Mouse (Mus musculus): ENCODE results near the gene Rfx7. TPM values are rescaled to one million over a fixed set of nuclear protein-coding genes. Genes with fewer than 3 reads are reported as not detected.
A peak's percentile ranks its signal among the peaks of the same experiment; 100 is the strongest.
"Not testable (repeated sequence)": the region's sequence is repeated elsewhere in the genome, so short reads cannot be mapped to it uniquely, and the experiment has no call there.

Rfx7 gene
- polyA plus RNA-seq, 1 experiment from 2014 or later = 4.0 TPM

GRCm38 (mm10) chr9:72639843-72640621 is 108.0 kb downstream of the Rfx7 start:
- ATAC-seq (peak; percentile 92), DNase-seq (ENCODE audit: low spot score) (peak; percentile 98)
- peaks cover 13% of the 10 kb centered on the region; the same call in 1 of the 2 replicates for H3K4me1 ChIP-seq (ENCODE audit: insufficient read depth, low read depth, low read length)
- H3K4me3 ChIP-seq (ENCODE audit: low read depth, low read length) = peak overlapping the region; percentile 8; the same call in 1 of the 2 replicates
- peak overlapping the region; percentile 97 for H3K27ac ChIP-seq (ENCODE audit: low read length)
- TF ChIP-seq EP300 (IDR thresholded peaks at IDR 0.05) = peak; percentile 84
- no peak for TF ChIP-seq CTCF (IDR thresholded peaks at IDR 0.05)
- under 1% methylated on average over 27 of the region's 27 CpGs for WGBS
- H3K9ac ChIP-seq (replicated peaks; ENCODE audit: low read depth) = peak overlapping the region; percentile 34; the same call in 1 of the 2 replicates
- H3K9me3 ChIP-seq (ENCODE audit: low read length) = no peaks in the 10 kb centered on the region
- H3K36me3 ChIP-seq (ENCODE audit: insufficient read depth, low read length) = no peaks in the 10 kb centered on the region
- peak overlapping the region; percentile 43 for H3K4me2 ChIP-seq (replicated peaks; ENCODE audit: low read depth, low read length)
- no peaks in the 10 kb centered on the region for H3K27me3 ChIP-seq (replicated peaks; ENCODE audit: insufficient read depth, low read length)

- Histone ChIP-seq H3K9ac (replicated peaks; ENCODE audit: low read depth) (peak overlapping the region; percentile 34; the same call in 1 of the 2 replicates), H3K27me3 (replicated peaks; ENCODE audit: insufficient read depth, low read length) (no peaks in the 10 kb centered on the region), H3K9me3 (ENCODE audit: low read length) (no peaks in the 10 kb centered on the region), H3K4me3 (ENCODE audit: low read depth, low read length) (no peak overlapping the region), H3K4me2 (replicated peaks; ENCODE audit: low read depth, low read length) (peak overlapping the region; percentile 43), H3K4me1 (ENCODE audit: insufficient read depth, low read depth, low read length) (peaks cover 13% of the 10 kb centered on the region; the same call in 1 of the 2 replicates), H3K27ac (ENCODE audit: low read length) (peak overlapping the region; percentile 97), H3K36me3 (ENCODE audit: insufficient read depth, low read length) (no peaks in the 10 kb centered on the region)
- WGBS = 14% methylated on average over 7 of the region's 7 CpGs
- no peak for ATAC-seq
- no peak for DNase-seq (ENCODE audit: low spot score)
- TF ChIP-seq EP300 (IDR thresholded peaks at IDR 0.05) (no peak), CTCF (IDR thresholded peaks at IDR 0.05) (no peak)
These were observed 108.6 kb downstream of the Rfx7 start for GRCm38 (mm10) chr9:72640642-72641041.

GRCm38 (mm10) chr9:72641093-72641680 is 109.1 kb downstream of the Rfx7 start:
- Histone ChIP-seq H3K4me3 (ENCODE audit: low read depth, low read length) (no peak overlapping the region), H3K36me3 (ENCODE audit: insufficient read depth, low read length) (no peaks in the 10 kb centered on the region), H3K9ac (replicated peaks; ENCODE audit: low read depth) (peak overlapping the region; percentile 34; the same call in 1 of the 2 replicates), H3K27ac (ENCODE audit: low read length) (peak overlapping the region; percentile 97), H3K27me3 (replicated peaks; ENCODE audit: insufficient read depth, low read length) (no peaks in the 10 kb centered on the region), H3K9me3 (ENCODE audit: low read length) (no peaks in the 10 kb centered on the region), H3K4me2 (replicated peaks; ENCODE audit: low read depth, low read length) (peak overlapping the region; percentile 43), H3K4me1 (ENCODE audit: insufficient read depth, low read depth, low read length) (peaks cover 13% of the 10 kb centered on the region; the same call in 1 of the 2 replicates)
- DNase-seq (ENCODE audit: low spot score) (peak; percentile 85), ATAC-seq (peak; percentile 33)
- TF ChIP-seq CTCF (IDR thresholded peaks at IDR 0.05) (no peak), EP300 (IDR thresholded peaks at IDR 0.05) (peak; percentile 75)
- WGBS = 50% methylated on average over 6 of the region's 6 CpGs

- Histone ChIP-seq H3K27ac (ENCODE audit: low read length) (peak overlapping the region; percentile 86), H3K4me1 (ENCODE audit: insufficient read depth, low read depth, low read length) (peaks cover 13% of the 10 kb centered on the region; the same call in 1 of the 2 replicates)
- DNase-seq (ENCODE audit: low spot score); H3K9me3 ChIP-seq (ENCODE audit: low read length); H3K4me2 ChIP-seq (replicated peaks; ENCODE audit: low read depth, low read length); H3K36me3 ChIP-seq (ENCODE audit: insufficient read depth, low read length); H3K4me3 ChIP-seq (ENCODE audit: low read depth, low read length); H3K9ac ChIP-seq (replicated peaks; ENCODE audit: low read depth); H3K27me3 ChIP-seq (replicated peaks; ENCODE audit: insufficient read depth, low read length); ATAC-seq: not testable (repeated sequence)
- WGBS = 84% methylated on average over 4 of the region's 4 CpGs
These were observed 110.9 kb downstream of the Rfx7 start for GRCm38 (mm10) chr9:72642756-72643447.

GRCm38 (mm10) chr9:72643651-72644417 is 111.8 kb downstream of the Rfx7 start:
- peaks cover 13% of the 10 kb centered on the region; the same call in 1 of the 2 replicates for H3K4me1 ChIP-seq (ENCODE audit: insufficient read depth, low read depth, low read length)
- peak; percentile 10; the same call in 1 of the 2 replicates for ATAC-seq
- H3K27ac ChIP-seq (ENCODE audit: low read length) = peak overlapping the region; percentile 86

More at GRCm38 (mm10) chr9:72643651-72644417, 111.8 kb downstream of the Rfx7 start:
- no peak for DNase-seq (ENCODE audit: low spot score)
- no peak overlapping the region; the same call in 1 of the 2 replicates for H3K9ac ChIP-seq (replicated peaks; ENCODE audit: low read depth)
- H3K4me3 ChIP-seq (ENCODE audit: low read depth, low read length) = no peak overlapping the region
- no peaks in the 10 kb centered on the region for H3K9me3 ChIP-seq (ENCODE audit: low read length)
- TF ChIP-seq CTCF (IDR thresholded peaks at IDR 0.05) (no peak), EP300 (IDR thresholded peaks at IDR 0.05) (0 out of 2 replicates have a peak, but pooled peaks have one; percentile 10)
- no peaks in the 10 kb centered on the region for H3K27me3 ChIP-seq (replicated peaks; ENCODE audit: insufficient read depth, low read length)
- no peak overlapping the region for H3K4me2 ChIP-seq (replicated peaks; ENCODE audit: low read depth, low read length)
- 60% methylated on average over 6 of the region's 6 CpGs for whole genome bisulfite sequencing
- no peaks in the 10 kb centered on the region for H3K36me3 ChIP-seq (ENCODE audit: insufficient read depth, low read length)
